Mouse (Mus musculus): ENCODE results near the gene Tas1r3.

DNA sequence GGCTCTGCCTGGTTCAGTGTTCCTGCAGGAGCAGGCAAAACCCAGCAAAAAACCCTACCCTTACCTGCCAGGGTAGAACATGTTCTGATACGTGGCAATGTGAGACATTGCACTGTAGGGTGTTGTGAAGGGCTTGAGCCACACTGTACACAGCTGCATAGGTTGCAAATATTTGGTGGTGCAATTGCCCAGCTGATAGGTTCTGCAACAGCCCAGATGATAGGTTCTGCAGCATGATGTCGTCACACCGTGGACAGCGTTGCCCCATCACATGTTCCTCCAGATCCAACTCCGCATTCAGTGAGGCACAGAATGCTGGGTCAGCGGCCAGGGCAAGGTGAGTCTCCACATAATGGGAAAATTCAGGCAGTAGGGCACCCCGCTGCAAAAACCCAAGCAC, 1.4 kb downstream of the Tas1r3 start:
- no peak for TF ChIP-seq CTCF (IDR thresholded peaks at IDR 0.05; ENCODE audit: borderline replicate concordance, insufficient read depth, low read length)
- TF ChIP-seq POLR2A (IDR thresholded peaks at IDR 0.05; ENCODE audit: low read depth, low read length), result no peak

All from embryonic fibroblast, embryonic 13.5 days (primary cell).